Mouse (Mus musculus): Measurements from ENCODE around the gene Cttnbp2nl. TPM values are rescaled to one million over a fixed set of nuclear protein-coding genes. Genes with fewer than 3 reads are reported as not detected.

The Cttnbp2nl gene
- 3.7 and 9.0 TPM in 2 replicates for polyA plus RNA-seq (2012; rRNA removed; ENCODE audit: low replicate concordance)

GRCm38 (mm10) chr3:105052937-105053697 is at the start of gene Cttnbp2nl:
Gene Cttnbp2nl (minus strand): TSS chr3:105053146.

GRCm38 (mm10) chr3:105066544-105066943 is 13.6 kb upstream of the Cttnbp2nl start, which contains the start of gene 4930564D02Rik:
Gene 4930564D02Rik (plus strand): TSS chr3:105066844.

GRCm38 (mm10) chr3:104961066-104962059 is 91.6 kb downstream of the Cttnbp2nl start, which contains the start of gene Wnt2b:
Gene Wnt2b (minus strand): TSS chr3:104961921.

Other genes starting within 250 kb of the Cttnbp2nl start
- 17.9 and 28.2 TPM in 2 replicates for gene Mov10, start 234.6 kb downstream of the Cttnbp2nl start, polyA plus RNA-seq (2012; rRNA removed; ENCODE audit: low replicate concordance)
- 7.3 and 7.9 TPM in 2 replicates for gene St7l, start 189.1 kb downstream of the Cttnbp2nl start, polyA plus RNA-seq (2012; rRNA removed; ENCODE audit: low replicate concordance)
- gene Capza1, start 188.6 kb downstream of the Cttnbp2nl start, polyA plus RNA-seq (2012; rRNA removed; ENCODE audit: low replicate concordance): 30.2 and 49.5 TPM in 2 replicates
- 4.3 and 11.1 TPM in 2 replicates for gene Wnt2b, start 91.2 kb downstream of the Cttnbp2nl start, polyA plus RNA-seq (2012; rRNA removed; ENCODE audit: low replicate concordance)
- gene 4930564D02Rik, start 13.7 kb upstream of the Cttnbp2nl start, polyA plus RNA-seq (2012; rRNA removed; ENCODE audit: low replicate concordance): not detected in 2 replicates

All from subcutaneous adipose tissue, adult 2 months (tissue).